Mouse (Mus musculus) forebrain, embryonic 16.5 days (tissue): ENCODE results near the gene Dok3. TPM values are rescaled to one million over a fixed set of nuclear protein-coding genes. Genes with fewer than 3 reads are reported as not detected.

ENCODE experiments used
- ATAC-seq: fragments of 200-750 bp; cut with Nextera tagmentation; 2 replicates; pipeline ENCODE4 v1.8.0; 2017; ENCODE audit warnings: mild to moderate bottlenecking, moderate library complexity
- H3K27ac ChIP-seq: fragments of 300-500 bp; sonication (generic); 2 replicates; pipeline ENCODE4 v1.5.1; 2014; ENCODE audit warnings: low read length, control low read depth
- H3K27me3 ChIP-seq: fragments of 300-500 bp; sonication (generic); replicated peaks from 2 replicates; pipeline ENCODE4 v1.6.1; 2014; ENCODE audit warnings: low read length; ENCODE audit not compliant: control insufficient read depth, insufficient read depth
- H3K36me3 ChIP-seq: fragments of 300-500 bp; sonication (generic); 2 replicates; pipeline ENCODE4 v1.6.1; 2014; ENCODE audit not compliant: control insufficient read depth, insufficient read depth
- H3K4me1 ChIP-seq: fragments of 300-500 bp; sonication (generic); replicated peaks from 2 replicates; pipeline ENCODE4 v1.6.1; 2014; ENCODE audit warnings: low read length; ENCODE audit not compliant: control insufficient read depth, insufficient read depth
- H3K4me2 ChIP-seq: fragments of 300-500 bp; sonication (generic); 2 replicates; pipeline ENCODE4 v1.6.1; 2014; ENCODE audit warnings: mild to moderate bottlenecking, low read length, control low read depth
- H3K4me3 ChIP-seq: fragments of 300-500 bp; sonication (generic); replicated peaks from 2 replicates; pipeline ENCODE4 v1.5.1; 2014; ENCODE audit warnings: mild to moderate bottlenecking, low read length, control low read depth
- H3K9ac ChIP-seq: fragments of 300-500 bp; sonication (generic); replicated peaks from 2 replicates; pipeline ENCODE4 v1.6.1; 2014; ENCODE audit warnings: low read depth, low read length, control low read depth
- H3K9me3 ChIP-seq: fragments of 300-500 bp; sonication (generic); 2 replicates; pipeline ENCODE4 v1.6.1; 2016; ENCODE audit warnings: low read length; ENCODE audit not compliant: control insufficient read depth
- WGBS: fragments of 180-500 bp; shearing (Covaris S2); extraction: QIAGEN DNeasy Blood & Tissue Kit; methylation state at CpG from one replicate; pipeline ENCODE4 v1.1.7; 2014; 5-methylcytosine and 5-hydroxymethylcytosine counted together
- polyA plus RNA-seq: library from polyadenylated mRNA; unstranded; fragments of >200 nt; fragmentation: Nextera tagmentation; extraction: Ambion mirVana; gene quantifications from 2 replicates; pipeline ENCODE4 v1.2.1, GENCODE M21; 2015

Dok3 gene
- polyA plus RNA-seq, 1 experiment from 2014 or later = 4.6 TPM

DNA sequence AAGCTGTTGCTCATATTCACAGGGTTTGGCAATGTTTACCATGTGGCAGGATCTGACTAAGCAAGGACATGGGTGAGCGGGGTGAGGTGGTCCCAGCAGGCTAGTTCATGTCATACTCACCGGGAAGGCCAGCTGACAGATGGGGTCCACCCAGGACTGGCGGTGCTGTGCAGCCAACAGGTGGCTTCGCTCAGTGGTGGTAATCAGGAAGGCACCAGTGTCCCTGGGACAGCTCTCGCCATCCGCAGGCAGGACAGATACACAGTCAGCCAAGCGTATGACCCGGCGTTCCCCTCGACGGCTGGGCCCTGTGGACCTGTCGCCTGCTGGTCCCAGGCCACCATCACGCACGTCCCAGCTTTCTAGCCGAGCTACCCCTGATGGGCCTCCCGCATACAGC, 1.9 kb downstream of the Dok3 start:
- Histone ChIP-seq H3K27me3 (no peaks in the 10 kb centered on the region), H3K4me2 (no peak overlapping the region), H3K4me1 (no peaks in the 10 kb centered on the region), H3K9ac (no peak overlapping the region), H3K9me3 (no peaks in the 10 kb centered on the region), H3K4me3 (no peak overlapping the region), H3K27ac (no peak overlapping the region), H3K36me3 (peaks cover 20% of the 10 kb centered on the region)
- ATAC-seq = no peak
- WGBS = 89% methylated on average over 16 of the region's 16 CpGs

DNA sequence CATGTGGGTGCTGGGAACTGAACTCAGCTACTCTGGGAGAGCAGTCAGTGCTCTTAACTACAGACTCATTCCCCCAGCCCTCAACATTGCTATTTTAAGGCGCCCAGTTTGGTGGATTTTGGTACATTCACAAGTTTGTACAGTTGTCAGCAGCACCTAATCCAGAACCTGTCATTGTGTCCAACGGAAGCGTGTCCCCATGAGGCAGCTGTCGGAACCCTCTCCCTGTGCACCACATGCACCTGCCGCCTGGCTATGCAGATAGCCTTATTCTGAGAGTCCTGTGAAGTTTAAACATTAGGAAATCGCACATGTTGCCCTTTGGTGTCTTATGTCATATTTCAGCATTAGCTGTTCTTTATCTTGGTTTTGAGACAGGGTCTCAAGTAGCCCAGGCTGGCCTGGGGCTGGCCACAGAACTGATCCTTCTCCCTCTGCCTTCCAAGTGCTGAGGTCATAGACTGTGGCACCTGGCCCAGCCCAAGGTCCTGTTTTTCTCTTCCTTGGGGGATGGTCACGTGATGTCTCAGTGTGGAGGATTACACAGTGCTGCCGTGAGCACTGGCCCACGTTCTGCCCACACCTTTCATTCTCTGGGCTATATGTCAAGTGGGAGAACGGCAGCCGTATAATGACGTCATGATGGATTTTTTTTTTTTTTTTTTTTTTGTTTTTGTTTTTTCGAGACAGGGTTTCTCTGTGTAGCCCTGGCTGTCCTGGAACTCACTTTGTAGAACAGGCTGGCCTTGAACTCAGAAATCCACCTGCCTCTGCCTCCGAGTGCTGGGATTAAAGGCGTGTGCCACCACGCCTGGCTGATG, 3.2 kb downstream of the Dok3 start:
- Histone ChIP-seq H3K27me3 (no peaks in the 10 kb centered on the region), H3K9me3 (no peaks in the 10 kb centered on the region), H3K27ac (no peak overlapping the region), H3K4me3 (no peak overlapping the region), H3K4me2 (no peak overlapping the region), H3K4me1 (no peaks in the 10 kb centered on the region), H3K9ac (no peak overlapping the region), H3K36me3 (peaks cover 14% of the 10 kb centered on the region)
- no peak for ATAC-seq
- 77% methylated on average over 16 of the region's 16 CpGs for WGBS

DNA sequence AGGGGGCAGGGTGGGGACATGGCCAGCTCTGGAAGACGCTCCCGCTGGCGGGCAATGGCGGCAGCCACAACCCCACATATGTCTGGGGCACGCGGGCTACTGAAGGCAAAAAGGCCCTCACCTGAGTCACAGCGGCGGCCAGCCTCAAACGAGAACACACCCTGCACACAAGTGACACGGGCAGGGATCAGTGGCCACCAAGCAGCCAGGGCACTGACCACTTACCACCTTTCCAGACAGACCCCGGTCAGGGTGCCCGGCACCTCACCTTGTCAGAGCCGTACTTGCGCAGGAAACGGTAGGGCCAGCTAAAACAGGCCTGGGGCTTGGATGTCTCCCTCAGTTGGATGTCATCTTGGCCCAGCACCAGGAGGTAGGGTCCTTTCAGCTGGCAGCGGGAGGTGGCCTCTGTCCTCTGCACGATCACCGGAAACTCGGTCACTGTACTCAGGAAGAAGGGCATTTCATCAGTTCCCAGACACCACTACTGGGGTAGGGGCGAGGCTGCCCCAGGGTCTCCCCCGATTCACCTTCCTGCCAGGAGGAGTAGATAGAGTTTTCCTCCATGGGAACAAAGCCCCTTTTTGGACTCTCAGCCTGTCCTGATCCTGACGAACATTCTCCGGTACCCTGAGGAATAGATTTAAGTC, 5.0 kb downstream of the Dok3 start:
- ATAC-seq = no peak
- H3K9ac ChIP-seq = no peak overlapping the region
- no peak overlapping the region for H3K4me3 ChIP-seq
- no peaks in the 10 kb centered on the region for H3K4me1 ChIP-seq
- no peaks in the 10 kb centered on the region for H3K27me3 ChIP-seq
- peaks cover 1% of the 10 kb centered on the region for H3K36me3 ChIP-seq
- 91% methylated on average over 23 of the region's 23 CpGs for WGBS
- no peak overlapping the region for H3K27ac ChIP-seq
- H3K4me2 ChIP-seq = no peak overlapping the region
- H3K9me3 ChIP-seq = no peaks in the 10 kb centered on the region

DNA sequence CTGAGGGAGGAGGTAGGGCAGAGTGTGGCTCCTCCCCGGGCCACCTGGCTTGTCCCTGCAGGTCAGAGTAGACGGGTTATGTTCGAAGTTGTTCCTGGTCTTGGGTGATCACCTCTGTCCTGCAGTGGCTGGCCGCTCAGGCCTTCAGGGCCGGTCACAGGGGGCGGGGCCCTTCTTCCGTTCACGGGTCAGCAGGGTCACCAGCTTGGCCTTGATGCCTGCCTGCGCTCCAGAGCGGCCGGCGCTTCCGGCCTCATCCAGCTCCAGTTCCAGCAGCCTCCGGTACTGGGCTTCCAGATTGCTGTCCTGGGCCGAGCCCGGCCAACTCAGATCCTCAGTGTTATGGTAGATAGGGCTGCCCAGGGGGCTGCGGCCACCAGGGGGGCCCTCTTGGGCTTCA, 5.8 kb downstream of the Dok3 start:
- Histone ChIP-seq H3K4me3 (no peak overlapping the region), H3K4me2 (no peak overlapping the region), H3K4me1 (no peaks in the 10 kb centered on the region), H3K36me3 (no peaks in the 10 kb centered on the region), H3K9me3 (no peaks in the 10 kb centered on the region), H3K27ac (no peak overlapping the region), H3K9ac (no peak overlapping the region), H3K27me3 (no peaks in the 10 kb centered on the region)
- ATAC-seq = no peak
- WGBS = 68% methylated on average over 17 of the region's 17 CpGs

DNA sequence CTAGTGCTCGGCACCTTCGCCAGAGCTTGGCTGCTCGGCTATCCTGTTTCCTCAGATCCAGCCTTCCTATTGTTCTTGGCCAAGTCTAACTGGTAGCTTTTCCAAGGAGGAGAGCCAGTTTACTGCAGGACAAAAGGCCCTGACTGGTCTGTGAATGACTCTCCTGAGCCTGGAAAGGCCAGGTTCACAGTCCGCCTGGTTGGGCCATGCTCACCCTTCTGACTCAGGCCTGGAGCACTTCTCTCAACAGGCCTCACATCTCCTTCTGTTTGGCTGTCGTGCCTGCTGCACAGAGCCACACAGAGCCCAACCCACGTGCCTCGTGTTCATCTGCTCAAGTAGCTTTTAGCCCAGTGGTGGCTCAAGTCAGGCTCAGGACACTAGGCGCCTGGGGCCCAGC, 6.4 kb downstream of the Dok3 start:
- no peaks in the 10 kb centered on the region for H3K4me1 ChIP-seq
- no peak overlapping the region for H3K9ac ChIP-seq
- H3K36me3 ChIP-seq = no peaks in the 10 kb centered on the region
- H3K27ac ChIP-seq = no peak overlapping the region
- no peaks in the 10 kb centered on the region for H3K9me3 ChIP-seq
- H3K4me2 ChIP-seq = no peak overlapping the region
- no peak overlapping the region for H3K4me3 ChIP-seq
- H3K27me3 ChIP-seq = no peaks in the 10 kb centered on the region
- no peak for ATAC-seq
- 54% methylated on average over 8 of the region's 8 CpGs for WGBS

DNA sequence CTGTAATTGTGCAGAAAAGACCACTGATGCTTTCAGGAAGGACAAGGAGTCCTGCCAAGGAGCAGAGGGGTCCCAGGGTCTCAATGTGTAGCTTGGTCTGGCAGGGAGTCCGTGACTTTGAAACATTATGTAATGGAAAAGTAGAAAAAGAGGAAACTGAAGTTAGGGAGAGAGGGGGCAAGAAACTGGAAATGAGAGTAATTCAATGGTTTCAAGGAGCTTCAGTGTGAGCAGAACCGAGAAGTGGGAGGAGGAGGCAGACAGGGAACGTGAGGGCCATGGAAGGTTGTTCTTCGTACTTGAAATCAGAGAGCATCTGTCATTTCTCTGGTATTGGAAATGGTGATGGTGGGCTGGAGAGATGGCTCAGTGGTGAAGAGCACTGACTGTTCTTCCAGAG, 9.5 kb downstream of the Dok3 start:
- no peak overlapping the region for H3K27ac ChIP-seq
- H3K4me2 ChIP-seq = no peak overlapping the region
- no peak for ATAC-seq
- H3K9me3 ChIP-seq = no peaks in the 10 kb centered on the region
- no peaks in the 10 kb centered on the region for H3K36me3 ChIP-seq
- no peak overlapping the region for H3K4me3 ChIP-seq
- H3K9ac ChIP-seq = no peak overlapping the region
- H3K27me3 ChIP-seq = no peaks in the 10 kb centered on the region
- no peaks in the 10 kb centered on the region for H3K4me1 ChIP-seq
- 79% methylated on average over 4 of the region's 4 CpGs for WGBS

DNA sequence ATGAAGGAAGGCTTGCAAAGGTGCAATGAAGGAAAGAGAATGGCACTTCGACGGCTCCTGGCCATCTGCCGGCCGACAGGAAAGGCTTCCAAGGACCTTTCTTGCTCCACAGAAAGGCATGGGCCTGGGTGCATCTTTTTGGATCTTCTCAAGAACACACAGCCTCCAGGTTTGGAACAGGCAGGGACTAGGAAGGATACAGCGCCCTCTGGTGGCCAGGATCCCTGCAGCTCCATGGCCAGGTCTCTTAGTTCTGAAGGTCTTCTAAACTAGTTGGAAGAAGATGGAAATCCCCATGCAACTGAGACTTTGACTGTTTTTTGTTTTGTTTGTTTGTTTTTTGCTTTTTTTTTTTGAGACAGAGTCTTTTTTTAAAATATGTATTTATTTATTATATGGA, 12.1 kb downstream of the Dok3 start:
- ATAC-seq = no peak
- Histone ChIP-seq H3K36me3 (no peaks in the 10 kb centered on the region), H3K27ac (no peak overlapping the region), H3K27me3 (no peaks in the 10 kb centered on the region), H3K4me2 (no peak overlapping the region), H3K4me1 (peaks cover 13% of the 10 kb centered on the region), H3K4me3 (no peak overlapping the region), H3K9ac (no peak overlapping the region), H3K9me3 (no peaks in the 10 kb centered on the region)
- WGBS = 2% methylated on average over 5 of the region's 5 CpGs

DNA sequence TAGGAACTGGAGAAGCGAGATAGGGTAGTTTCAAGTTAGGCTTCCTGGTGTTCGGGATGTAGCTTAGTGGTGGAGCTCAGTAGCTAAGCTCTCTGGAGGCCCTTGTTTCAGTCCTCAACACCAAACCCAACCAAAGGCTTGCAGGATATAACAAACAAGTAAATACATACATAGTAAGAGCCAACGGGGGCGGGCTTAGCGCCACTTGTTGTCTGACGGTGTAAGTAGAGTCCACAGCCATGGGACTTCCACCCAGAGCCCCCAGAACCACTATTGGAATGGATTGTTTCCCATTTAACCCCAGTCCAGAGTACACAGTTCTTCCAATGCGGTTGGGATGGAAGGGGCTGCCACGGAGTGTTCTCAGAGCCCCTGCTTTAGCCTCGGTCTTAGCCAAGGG, 15.3 kb downstream of the Dok3 start:
- peak overlapping the region; percentile 87 for H3K9ac ChIP-seq

DNA sequence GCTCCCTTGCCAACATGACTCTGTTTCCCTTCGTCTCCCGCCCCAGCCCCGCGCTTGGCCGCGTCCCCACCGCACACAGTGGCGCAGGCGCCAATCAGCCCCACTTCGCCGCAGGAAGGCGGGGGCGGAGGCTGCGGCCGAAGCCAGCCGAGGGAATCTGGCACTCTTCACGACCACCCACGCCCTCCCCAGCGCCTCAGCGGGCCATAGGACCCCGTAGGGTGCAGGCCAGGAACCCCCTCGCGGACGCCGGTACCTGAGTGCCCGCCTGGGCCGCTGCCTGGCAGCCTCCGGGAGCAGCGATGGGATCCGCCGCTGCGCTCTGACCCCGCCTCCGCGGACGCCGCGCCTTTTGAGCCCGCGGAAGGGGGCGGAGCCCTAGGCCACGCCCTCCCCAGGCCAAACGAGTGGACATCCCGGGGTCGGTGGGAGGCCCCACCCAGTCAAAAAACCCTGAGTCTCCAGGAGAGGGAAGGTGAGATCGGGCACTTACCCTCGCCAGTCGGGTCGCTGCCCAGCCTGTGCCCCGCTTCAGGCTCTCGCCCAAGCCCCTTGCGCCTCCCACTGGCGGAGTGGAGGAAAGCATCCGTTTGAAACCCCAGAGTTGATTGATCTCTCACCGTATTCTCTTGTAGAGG, 15.9 kb downstream of the Dok3 start, which contains the start of gene Pdlim7:
Pdlim7 (minus strand) TSS at position 566 of the 638 bp plus-strand sequence.
- under 1% methylated on average over 54 of the region's 55 CpGs for WGBS
- peak; percentile 80 for ATAC-seq
- H3K4me2 ChIP-seq = peak within 1 kb of the TSS; percentile 91
- H3K9ac ChIP-seq = peak within 1 kb of the TSS; percentile 87
- H3K4me3 ChIP-seq = peak within 1 kb of the TSS; percentile 81
- H3K27me3 ChIP-seq = no peaks in the 10 kb centered on the region
- peaks cover 32% of the 10 kb centered on the region for H3K4me1 ChIP-seq
- peak within 1 kb of the TSS; percentile 67 for H3K27ac ChIP-seq
- no peaks in the 10 kb centered on the region for H3K36me3 ChIP-seq
- H3K9me3 ChIP-seq = no peaks in the 10 kb centered on the region

More for the DNA sequence above, 15.3 kb downstream of the Dok3 start:
- Histone ChIP-seq H3K4me3 (peak overlapping the region; percentile 81), H3K36me3 (no peaks in the 10 kb centered on the region), H3K27ac (no peak overlapping the region), H3K4me1 (peaks cover 32% of the 10 kb centered on the region), H3K9me3 (no peaks in the 10 kb centered on the region), H3K27me3 (no peaks in the 10 kb centered on the region), H3K4me2 (peak overlapping the region; percentile 91)
- no peak for ATAC-seq
- 34% methylated on average over 9 of the region's 9 CpGs for whole genome bisulfite sequencing
